Mouse (Mus musculus) common myeloid progenitor, adult 5-6 weeks (primary cell): ENCODE measurements at regions not wholly inside any gene's neighbourhood (a gene's known extent, or its start where the extent isn't known, plus 50 kb on each side); places are given as distances from the start of the nearest gene placed in this dataset.
A peak's percentile ranks its signal among the peaks of the same experiment; 100 is the strongest.

Source experiments
- ATAC-seq: replicated peaks from 2 replicates; pipeline ENCODE4 v1.8.0; 2016; ENCODE audit warnings: low read depth, mild to moderate bottlenecking, moderate TSS enrichment, inconsistent platforms; ENCODE audit not compliant: poor library complexity, severe bottlenecking

DNA sequence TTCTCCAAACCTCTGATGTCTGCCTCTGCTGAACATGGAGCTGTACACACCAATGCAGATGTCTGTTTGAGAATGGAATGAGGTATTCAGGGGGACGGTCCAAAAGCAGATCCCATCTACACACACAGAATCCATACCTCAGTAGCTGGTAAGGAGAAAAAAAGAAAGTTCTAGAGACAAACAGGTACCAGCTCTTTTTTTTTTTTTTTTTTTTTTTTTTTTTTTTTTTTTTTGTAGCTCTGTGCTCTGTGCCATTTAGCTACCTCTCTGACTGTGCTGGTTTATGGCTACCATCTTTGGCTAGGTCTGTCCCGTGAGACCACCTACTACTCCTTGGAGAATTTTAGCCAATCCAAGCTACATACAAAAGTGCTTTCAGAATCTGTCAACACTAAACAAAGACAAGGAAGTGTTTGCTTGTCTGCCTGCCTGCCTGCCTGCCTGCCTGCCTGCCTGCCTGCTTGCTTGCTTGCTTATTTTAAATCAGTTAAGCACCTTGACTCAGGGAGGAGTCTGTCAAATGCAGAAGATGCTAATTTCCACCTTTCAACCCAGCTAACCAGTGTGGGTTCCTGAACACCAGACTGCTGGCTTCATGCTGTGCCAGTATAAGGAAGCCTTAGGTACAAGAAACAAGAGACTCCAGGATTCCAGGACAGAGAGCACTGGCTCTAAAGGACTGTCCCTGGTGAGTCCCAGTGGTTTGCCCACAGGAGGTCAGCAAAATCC lies 190.0 kb upstream of the Cdh5 start:
- no peak for ATAC-seq

DNA sequence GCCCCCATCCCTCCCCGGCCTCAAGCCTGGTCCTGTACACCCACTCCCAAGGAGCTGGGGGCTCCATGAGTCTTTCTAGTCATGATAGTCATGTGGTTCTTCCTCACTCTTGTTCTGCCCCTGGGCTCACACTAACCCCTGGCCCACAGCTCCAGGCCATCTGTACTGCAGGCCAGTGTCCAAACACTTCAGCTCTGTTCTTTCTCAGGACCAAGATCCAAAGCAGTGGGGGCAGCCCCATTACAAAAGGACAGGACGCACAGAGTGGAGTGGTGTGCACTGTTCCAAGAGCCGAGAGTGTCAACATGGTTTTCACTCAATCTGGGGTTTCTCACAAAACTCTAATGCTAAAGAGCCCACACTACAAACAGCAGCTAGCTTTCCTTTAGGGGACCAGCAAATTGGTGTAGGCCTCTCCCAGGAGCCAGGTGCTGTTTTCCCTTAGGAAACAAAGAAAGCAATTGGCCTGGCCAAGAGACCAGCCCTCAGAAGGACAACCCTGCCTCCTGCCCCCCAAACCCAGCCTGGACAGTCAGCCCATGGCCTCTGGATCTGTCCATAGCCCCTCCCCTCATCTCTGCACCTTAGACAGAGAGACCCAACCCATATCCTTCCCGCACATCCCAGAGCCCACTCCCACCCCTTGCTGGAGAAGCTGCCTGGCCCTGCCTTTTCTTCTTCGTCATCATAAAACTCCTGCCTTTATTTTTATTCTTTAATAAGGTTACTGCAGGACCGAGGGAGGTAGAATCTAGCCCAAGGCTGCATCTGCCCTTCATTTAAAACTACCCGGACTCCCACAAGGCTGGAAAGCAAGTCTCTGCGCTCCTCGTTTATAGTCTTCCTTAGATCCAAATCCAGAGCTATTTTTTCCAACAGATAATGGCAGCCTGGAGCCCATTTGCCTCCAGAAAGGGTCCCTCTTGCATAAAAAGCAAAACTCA lies 188.2 kb upstream of the Cdh5 start:
- ATAC-seq, result no peak

- ATAC-seq, result no peak
These were observed 187.3 kb upstream of the Cdh5 start for GRCm38 (mm10) chr8:103913927-103914640.

- ATAC-seq, result no peak
These were observed 182.1 kb upstream of the Cdh5 start for GRCm38 (mm10) chr8:103919324-103919723.

DNA sequence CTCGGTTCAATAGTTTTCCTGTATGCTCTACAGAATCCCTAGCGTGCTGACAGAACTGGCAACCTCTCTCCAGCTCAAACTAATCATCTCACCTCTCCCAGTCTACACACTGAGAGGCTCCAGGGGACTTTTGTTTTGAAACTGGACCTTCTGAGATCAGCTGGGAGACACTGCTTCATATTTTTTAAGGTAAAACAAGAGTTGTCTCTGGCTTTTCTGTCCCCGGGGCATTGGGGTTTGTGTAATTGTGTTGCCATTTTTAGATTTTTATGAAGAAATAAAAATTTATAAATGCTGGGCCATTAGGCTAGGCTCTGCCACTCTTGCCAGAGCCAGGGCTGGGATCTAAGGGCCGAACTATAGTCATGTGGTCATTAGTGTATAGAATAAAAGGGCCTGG lies 179.8 kb upstream of the Cdh5 start:
- ATAC-seq, result no peak

DNA sequence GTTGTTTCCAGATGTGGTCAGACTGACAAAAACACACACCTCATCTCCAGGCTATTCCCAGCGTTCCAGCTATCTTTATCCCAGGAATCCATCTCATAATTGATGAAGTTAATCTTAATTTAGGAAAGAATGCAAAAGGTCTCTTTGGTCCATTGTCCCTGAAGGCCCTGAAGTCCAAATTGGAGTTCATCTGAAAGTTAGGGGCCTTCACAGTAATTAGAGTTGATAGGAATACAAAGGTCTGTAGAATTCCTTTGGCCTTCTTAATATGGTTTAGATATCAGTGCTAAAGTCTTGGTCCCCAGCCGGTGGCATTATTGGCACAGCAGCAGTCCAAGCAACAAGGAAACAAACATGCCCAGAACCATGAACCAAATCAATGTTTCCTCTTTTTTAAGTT lies 178.7 kb upstream of the Cdh5 start:
- no peak for ATAC-seq

DNA sequence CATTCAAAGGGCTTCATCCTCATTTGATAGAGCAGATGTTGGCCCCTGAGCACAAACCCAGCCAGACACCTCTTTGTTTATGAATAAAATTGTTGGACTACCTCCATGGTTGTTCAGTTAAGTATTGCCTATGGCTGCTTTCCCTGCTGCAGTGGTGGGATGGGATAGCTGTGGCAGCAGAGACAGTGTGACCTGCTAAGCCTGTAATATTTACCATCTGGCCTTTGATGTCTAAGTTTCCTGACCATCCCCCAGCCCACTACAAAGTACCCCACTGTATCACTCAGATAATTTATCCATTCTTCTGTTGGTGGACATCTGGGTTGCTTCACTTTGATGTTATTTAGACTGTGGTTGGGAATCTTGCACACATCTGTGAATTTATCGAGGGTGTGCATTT lies 168.7 kb upstream of the Cdh5 start:
- ATAC-seq, result no peak

DNA sequence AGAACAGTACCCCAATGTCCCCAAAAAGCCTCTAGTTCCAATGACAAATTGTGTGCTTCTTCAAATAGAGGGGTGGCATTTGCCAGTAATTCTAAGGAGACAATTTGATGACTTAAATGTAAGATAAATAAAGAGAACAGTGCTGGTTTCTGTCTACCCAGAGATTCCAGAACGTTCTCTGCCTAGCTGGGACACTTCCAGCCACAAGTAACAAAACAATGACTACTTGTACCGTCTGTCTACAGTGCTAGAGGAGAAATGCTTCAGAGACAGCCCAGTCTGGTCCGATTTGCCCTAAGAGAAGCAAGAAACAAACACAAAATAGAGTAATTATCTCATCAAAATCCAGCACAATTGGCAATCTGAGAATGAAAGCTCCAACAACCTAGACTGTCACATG lies 164.9 kb upstream of the Cdh5 start:
- no peak for ATAC-seq

GRCm38 (mm10) chr8:103938283-103939230 lies 162.9 kb upstream of the Cdh5 start:
- ATAC-seq, result no peak

- ATAC-seq, result no peak
These were observed 160.4 kb upstream of the Cdh5 start for GRCm38 (mm10) chr8:103940958-103941532.

GRCm38 (mm10) chr8:103948474-103948873 lies 153.0 kb upstream of the Cdh5 start:
- ATAC-seq, result 0 out of 2 replicates have a peak, but pooled peaks have one; percentile 50

DNA sequence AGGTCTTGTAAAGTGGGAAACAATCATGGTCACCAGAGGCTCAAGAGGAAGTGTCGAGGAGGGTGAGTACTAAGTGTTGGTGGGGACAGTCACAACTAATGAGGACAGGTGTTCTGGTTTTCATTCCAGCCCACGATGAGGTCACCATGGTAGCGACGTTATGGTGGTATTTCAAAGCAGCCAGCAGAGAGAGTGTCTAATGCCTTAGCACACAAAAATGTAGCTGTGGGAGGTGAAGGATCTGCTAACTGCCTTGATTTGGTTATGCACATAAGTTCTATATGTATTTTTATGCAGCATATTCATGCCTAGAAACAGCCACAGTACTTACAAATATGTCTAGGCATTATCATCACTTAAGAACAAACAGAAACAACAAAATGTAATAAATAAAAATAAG lies 151.0 kb upstream of the Cdh5 start:
- no peak for ATAC-seq

GRCm38 (mm10) chr8:103953586-103953985 lies 147.8 kb upstream of the Cdh5 start:
- ATAC-seq, result no peak

DNA sequence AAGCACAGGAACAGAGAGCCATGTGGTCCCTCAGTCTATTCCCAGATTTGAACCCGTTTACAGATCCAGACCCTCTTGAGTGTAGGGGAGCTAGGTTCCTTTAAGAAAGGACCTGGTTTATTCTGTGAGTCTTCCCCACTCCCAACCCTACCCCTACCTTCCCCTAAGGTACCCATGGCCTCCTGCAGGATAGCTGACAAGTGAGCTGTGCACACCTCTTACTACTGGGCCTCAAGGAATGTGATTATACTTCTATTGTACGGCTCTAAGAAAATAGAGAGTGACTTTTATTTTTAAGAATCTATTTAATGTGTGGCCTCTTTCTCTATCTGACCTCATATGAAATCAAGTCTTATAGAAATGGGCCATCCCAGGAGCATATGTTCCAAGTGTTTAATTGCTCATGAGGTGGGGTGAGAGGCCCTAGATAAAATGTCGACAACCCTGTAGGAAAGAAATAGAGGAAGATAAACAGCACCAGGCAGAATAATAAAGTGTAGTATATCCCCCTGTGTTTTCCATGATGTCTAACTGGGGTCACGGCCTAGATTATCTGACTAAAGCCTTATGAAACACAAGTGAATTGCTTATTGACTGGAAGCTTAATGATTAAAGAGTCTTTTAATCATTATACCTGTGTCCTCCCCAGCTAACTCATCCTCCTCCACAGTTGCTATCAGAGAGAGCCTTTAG lies 145.7 kb upstream of the Cdh5 start:
- ATAC-seq, result no peak

GRCm38 (mm10) chr8:103964293-103964918 lies 137.0 kb upstream of the Cdh5 start:
- no peak for ATAC-seq

GRCm38 (mm10) chr8:103969929-103970328 lies 131.5 kb upstream of the Cdh5 start:
- no peak for ATAC-seq

DNA sequence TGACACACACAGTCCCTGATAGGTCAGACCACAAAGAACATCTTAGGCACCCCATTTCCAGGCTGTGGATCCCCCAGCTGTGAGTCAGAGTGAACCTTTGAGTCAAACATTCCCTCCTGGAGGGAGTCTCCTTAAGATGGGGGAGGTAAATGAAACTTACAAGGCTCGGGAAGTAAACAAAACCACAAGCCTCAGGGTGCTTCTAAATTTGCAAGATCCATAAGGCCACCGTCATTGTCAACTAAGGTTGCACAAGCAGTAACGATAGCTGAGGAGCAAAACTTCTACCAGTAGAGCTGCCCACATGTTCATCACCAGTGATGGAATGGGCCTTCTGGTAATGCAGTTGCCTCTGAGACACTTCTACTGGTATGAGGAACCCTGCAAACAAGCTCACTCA lies 130.9 kb upstream of the Cdh5 start:
- ATAC-seq, result no peak

DNA sequence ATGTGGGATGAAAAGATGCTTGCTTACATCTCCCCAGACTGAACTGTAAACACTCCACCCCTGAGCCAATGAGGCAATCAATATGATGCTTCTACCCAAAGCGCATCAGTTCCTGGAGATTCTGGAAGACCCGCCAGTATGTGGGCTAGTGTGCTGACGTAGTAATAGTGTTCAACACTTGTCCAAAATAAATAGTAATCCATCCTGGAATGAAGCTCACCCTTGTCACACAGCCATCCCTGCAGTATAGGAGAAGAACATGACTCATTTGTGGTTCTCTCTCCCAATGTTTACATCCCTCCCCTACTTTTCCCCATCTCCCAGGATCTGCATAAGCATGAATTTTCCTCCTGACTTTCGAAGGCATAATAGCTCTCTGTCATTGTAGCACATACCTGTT lies 130.5 kb upstream of the Cdh5 start:
- ATAC-seq, result no peak
